Mouse (Mus musculus): Measurements from ENCODE around the gene Socs5.

GRCm38 (mm10) chr17:87082547-87082946 lies 24.9 kb upstream of the Socs5 start:
- TF ChIP-seq POLR2A (IDR thresholded peaks at IDR 0.05; ENCODE audit: control insufficient read depth, extremely low read depth, insufficient read depth, low read length, poor library complexity) (no peak), CTCF (IDR thresholded peaks at IDR 0.05; ENCODE audit: borderline replicate concordance, control insufficient read depth, extremely low read depth, insufficient read depth, low read length, poor library complexity) (no peak)

Measured in thymus, adult 2 months (tissue).